Mouse (Mus musculus): ENCODE data around the gene Dmrt3.

- no peak for TF ChIP-seq POLR2A (IDR thresholded peaks at IDR 0.05; ENCODE audit: low read depth, low read length)
- TF ChIP-seq CTCF (conservative IDR thresholded peaks at IDR 0.05; ENCODE audit: insufficient read depth, insufficient read length, low read depth, low read length): no peak
Measured at GRCm38 (mm10) chr19:25667836-25668235, 57.7 kb downstream of the Dmrt3 start.
